Comparison of ENCODE assay signal across 11 mouse cellular contexts in genomic region chr12:108231901-108232300, GRCm38 (mm10). TPM values are rescaled to one million over a fixed set of nuclear protein-coding genes. Genes with fewer than 3 reads are reported as not detected.
DNase-seq lines count a peak whose midpoint lies in the region; ATAC-seq and TF ChIP-seq lines count a peak whose summit lies in the region.
"Had no signal": no experiment of that assay in that cellular context is flagged by ENCODE, and none has a peak within 500 bp of the region (broad histone marks: within the 10 kb centered on the region; RNA-seq: fewer than 3 reads in every experiment).

No protein-coding gene starts in this region.

- no peak for TF ChIP-seq EP300 in lung, postnatal 0 days (IDR thresholded peaks at IDR 0.05)

- H3K4me2 ChIP-seq in forebrain, embryonic 12.5 days, result no peak overlapping the region
- no peak overlapping the region; the same call in 1 of the 2 replicates for H3K4me2 ChIP-seq in hindbrain, embryonic 16.5 days (ENCODE audit: low read length)
- H3K4me2 ChIP-seq in lung, postnatal 0 days (replicated peaks; ENCODE audit: low read depth, low read length), result no peak overlapping the region
- H3K4me2 ChIP-seq: liver, embryonic 12.5 days had no signal

- peak; percentile 66 for DNase-seq in left cerebral cortex, postnatal 4 days
- DNase-seq in left cerebral cortex, postnatal 25 days (ENCODE audit: low spot score in 2 of 2), result no peak
- no peak for DNase-seq in thymus, postnatal 36 days
- no peak for DNase-seq in lung, postnatal 0 days (ENCODE audit: low spot score)
- DNase-seq in right cerebral cortex, adult 18-20 months, result no peak
- DNase-seq: kidney, postnatal 14 days; lung, postnatal 14 days had no signal

- intact Hi-C loops in left cerebral cortex, postnatal 4 days (cut with DNase I), result no loop called here
- intact Hi-C loops in left cerebral cortex, postnatal 25 days (cut with DNase I), result no loop called here

- H3K4me1 ChIP-seq in forebrain, embryonic 12.5 days, result peaks cover 64% of the 10 kb centered on the region
- peaks cover 25% of the 10 kb centered on the region for H3K4me1 ChIP-seq in hindbrain, embryonic 16.5 days (ENCODE audit: control insufficient read depth, insufficient read depth, low read depth, low read length)
- peaks cover 8% of the 10 kb centered on the region; the same call in 1 of the 2 replicates for H3K4me1 ChIP-seq in lung, postnatal 0 days (ENCODE audit: insufficient read depth, low read depth, low read length)

- H3K4me3 ChIP-seq in forebrain, embryonic 12.5 days (replicated peaks), result no peak overlapping the region
- no peak overlapping the region for H3K4me3 ChIP-seq in hindbrain, embryonic 16.5 days (ENCODE audit: low read length)
- H3K4me3 ChIP-seq in lung, postnatal 0 days (ENCODE audit: low read depth, low read length), result no peak overlapping the region
- H3K4me3 ChIP-seq: left cerebral cortex, adult 2 months; liver, embryonic 12.5 days had no signal

- WGBS in forebrain, embryonic 12.5 days, result 43% methylated on average over 9 of the region's 9 CpGs
- 16% methylated on average over 9 of the region's 9 CpGs for WGBS in hindbrain, embryonic 16.5 days
- 47% methylated on average over 9 of the region's 9 CpGs for WGBS in lung, postnatal 0 days

- no peak overlapping the region for H3K9ac ChIP-seq in forebrain, embryonic 12.5 days
- 0 out of 2 replicates have a peak overlapping the region, but pooled peaks have one; percentile 7 for H3K9ac ChIP-seq in hindbrain, embryonic 16.5 days (ENCODE audit: low read depth, low read length)
- no peak overlapping the region for H3K9ac ChIP-seq in lung, postnatal 0 days (replicated peaks; ENCODE audit: low read depth)
- H3K9ac ChIP-seq: liver, embryonic 12.5 days had no signal

- no peak for ATAC-seq in forebrain, embryonic 12.5 days (ENCODE audit: low FRiP score)
- peak; percentile 37; the same call in 1 of the 2 replicates for ATAC-seq in hindbrain, embryonic 16.5 days
- ATAC-seq in lung, postnatal 0 days, result no peak
- ATAC-seq: liver, embryonic 12.5 days had no signal

- TF ChIP-seq CTCF in lung, postnatal 0 days (IDR thresholded peaks at IDR 0.05), result no peak

- no peaks in the 10 kb centered on the region for H3K36me3 ChIP-seq in forebrain, embryonic 12.5 days (replicated peaks)
- H3K36me3 ChIP-seq in hindbrain, embryonic 16.5 days (ENCODE audit: control insufficient read depth, insufficient read depth, low read length), result no peaks in the 10 kb centered on the region
- no peaks in the 10 kb centered on the region for H3K36me3 ChIP-seq in lung, postnatal 0 days (ENCODE audit: insufficient read depth, low read length)
- H3K36me3 ChIP-seq: liver, embryonic 12.5 days had no signal

- peak overlapping the region; percentile 53; the same call in 1 of the 2 replicates for H3K27ac ChIP-seq in forebrain, embryonic 12.5 days
- H3K27ac ChIP-seq in hindbrain, embryonic 16.5 days (ENCODE audit: low read depth, low read length), result peak overlapping the region; percentile 66; the same call in 1 of the 2 replicates
- H3K27ac ChIP-seq in lung, postnatal 0 days (ENCODE audit: low read length), result no peak overlapping the region
- H3K27ac ChIP-seq: left cerebral cortex, adult 2 months; liver, embryonic 12.5 days had no signal

- no peaks in the 10 kb centered on the region for H3K27me3 ChIP-seq in forebrain, embryonic 12.5 days
- no peaks in the 10 kb centered on the region for H3K27me3 ChIP-seq in hindbrain, embryonic 16.5 days (replicated peaks; ENCODE audit: control insufficient read depth, insufficient read depth, low read length)
- no peaks in the 10 kb centered on the region for H3K27me3 ChIP-seq in lung, postnatal 0 days (replicated peaks; ENCODE audit: insufficient read depth, low read length)
- H3K27me3 ChIP-seq: liver, embryonic 12.5 days had no signal

- 0 out of 2 replicates have a peak, but pooled peaks cover 6% of the 10 kb centered on the region for H3K9me3 ChIP-seq in forebrain, embryonic 12.5 days
- H3K9me3 ChIP-seq in hindbrain, embryonic 16.5 days (ENCODE audit: control insufficient read depth, low read length), result no peaks in the 10 kb centered on the region
- no peaks in the 10 kb centered on the region for H3K9me3 ChIP-seq in lung, postnatal 0 days (ENCODE audit: low read length)
- H3K9me3 ChIP-seq: liver, embryonic 12.5 days had no signal

RNA-seq across cellular contexts. Expression of gene Ccdc85c, which starts 43.3 kb away (rescaled TPM):
- total RNA-seq in left cerebral cortex, postnatal 4 days (2021), result 10 to 100 TPM; 60.2 to 64.1 TPM
- total RNA-seq in left cerebral cortex, postnatal 25 days (2021), result 10 to 100 TPM; 74.7 to 76.9 TPM
- polyA plus RNA-seq in forebrain, embryonic 12.5 days (2016; fragmentation: Nextera tagmentation; extraction: Ambion mirVana), result 10.7 and 14.7 TPM in 2 replicates
- polyA plus RNA-seq in hindbrain, embryonic 16.5 days (2015; fragmentation: Nextera tagmentation; extraction: Ambion mirVana), result 7.5 and 10.2 TPM in 2 replicates
- polyA plus RNA-seq in lung, postnatal 0 days (2015; fragmentation: Nextera tagmentation; extraction: Ambion mirVana), result 4.1 and 4.5 TPM in 2 replicates

RNA-seq across cellular contexts. Expression of gene Ccnk, which starts 52.5 kb away (rescaled TPM):
- 10 to 100 TPM; 39.0 to 40.2 TPM for total RNA-seq in left cerebral cortex, postnatal 4 days (2021)
- total RNA-seq in left cerebral cortex, postnatal 25 days (2021), result 10 to 100 TPM; 28.8 to 29.6 TPM
- polyA plus RNA-seq in forebrain, embryonic 12.5 days (2016; fragmentation: Nextera tagmentation; extraction: Ambion mirVana), result 4.7 and 5.4 TPM in 2 replicates
- polyA plus RNA-seq in hindbrain, embryonic 16.5 days (2015; fragmentation: Nextera tagmentation; extraction: Ambion mirVana), result 2.2 and 2.6 TPM in 2 replicates
- polyA plus RNA-seq in lung, postnatal 0 days (2015; fragmentation: Nextera tagmentation; extraction: Ambion mirVana), result 2.0 and 2.5 TPM in 2 replicates

RNA-seq across cellular contexts. Expression of gene Setd3, which starts 52.8 kb away (rescaled TPM):
- total RNA-seq in left cerebral cortex, postnatal 4 days (2021), result 100 to 1,000 TPM; 122 to 123 TPM
- 100 to 1,000 TPM; 151 to 157 TPM for total RNA-seq in left cerebral cortex, postnatal 25 days (2021)
- polyA plus RNA-seq in forebrain, embryonic 12.5 days (2016; fragmentation: Nextera tagmentation; extraction: Ambion mirVana), result 103 and 112 TPM in 2 replicates
- 93.6 and 97.6 TPM in 2 replicates for polyA plus RNA-seq in hindbrain, embryonic 16.5 days (2015; fragmentation: Nextera tagmentation; extraction: Ambion mirVana)
- polyA plus RNA-seq in lung, postnatal 0 days (2015; fragmentation: Nextera tagmentation; extraction: Ambion mirVana), result 60.3 and 71.9 TPM in 2 replicates
